7 mouse cellular contexts compared by ENCODE assay signal in the genomic region with DNA sequence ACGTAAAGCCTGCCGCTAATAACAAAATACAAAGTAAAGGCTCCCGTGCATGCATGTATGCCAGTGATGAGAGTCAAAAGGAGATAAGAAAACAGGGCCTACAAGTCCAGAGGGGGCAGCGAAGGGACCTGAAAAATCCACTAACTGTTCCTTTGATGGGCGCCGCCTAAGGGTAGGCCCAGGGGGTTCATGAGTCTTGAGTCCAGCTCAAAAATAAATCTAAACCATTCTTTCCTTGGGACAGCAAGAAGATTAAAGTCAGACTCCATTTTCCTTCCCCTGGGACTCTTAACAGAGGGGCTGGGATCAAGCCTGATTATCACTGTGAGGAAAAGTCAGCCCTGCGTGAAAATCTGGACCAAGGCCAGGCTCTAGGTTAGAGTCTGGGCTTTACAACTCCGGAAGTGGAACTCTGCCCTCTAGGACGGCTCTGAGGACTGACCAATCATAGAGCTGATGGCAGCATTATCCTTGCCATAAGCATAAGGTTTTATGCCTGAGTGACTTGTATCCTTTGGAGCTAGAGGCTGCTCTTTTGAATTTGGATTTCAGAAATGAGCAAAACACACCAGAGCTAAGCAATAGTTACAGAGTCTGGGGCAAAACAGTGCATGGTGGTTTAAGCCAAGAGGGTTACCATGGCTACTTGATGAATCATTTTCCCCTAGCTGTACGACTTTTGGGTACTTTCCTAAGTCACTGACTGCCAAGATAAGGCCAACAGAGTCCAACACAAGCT.
A peak's percentile ranks its signal among the peaks of the same experiment; 100 is the strongest.
DNase-seq lines count a peak whose midpoint lies in the region; ATAC-seq and TF ChIP-seq lines count a peak whose summit lies in the region.

No protein-coding gene starts in this region.

- peak overlapping the region; percentile 30; the same call in 1 of the 2 replicates for H3K27ac ChIP-seq in forebrain, postnatal 0 days (ENCODE audit: low read depth, low read length)
- peak overlapping the region; percentile 84 for H3K27ac ChIP-seq in limb, embryonic 15.5 days
- H3K27ac ChIP-seq in stomach, embryonic 15.5 days, result peak overlapping the region; percentile 58; the same call in 1 of the 2 replicates

- H3K9ac ChIP-seq in forebrain, postnatal 0 days, result no peak overlapping the region
- no peak overlapping the region for H3K9ac ChIP-seq in limb, embryonic 15.5 days
- no peak overlapping the region for H3K9ac ChIP-seq in stomach, embryonic 15.5 days

- TF ChIP-seq CTCF in forebrain, postnatal 0 days (IDR thresholded peaks at IDR 0.05; ENCODE audit: low read depth), result peak; percentile 13; the same call in 1 of the 2 replicates

- no peaks in the 10 kb centered on the region for H3K9me3 ChIP-seq in forebrain, postnatal 0 days (ENCODE audit: low read length)
- H3K9me3 ChIP-seq in limb, embryonic 15.5 days, result no peaks in the 10 kb centered on the region
- no peaks in the 10 kb centered on the region for H3K9me3 ChIP-seq in stomach, embryonic 15.5 days

- no peaks in the 10 kb centered on the region for H3K36me3 ChIP-seq in forebrain, postnatal 0 days (ENCODE audit: insufficient read depth)
- H3K36me3 ChIP-seq in limb, embryonic 15.5 days, result no peaks in the 10 kb centered on the region
- no peaks in the 10 kb centered on the region for H3K36me3 ChIP-seq in stomach, embryonic 15.5 days

- no peak overlapping the region for H3K4me2 ChIP-seq in forebrain, postnatal 0 days (ENCODE audit: low read depth)
- no peak overlapping the region for H3K4me2 ChIP-seq in limb, embryonic 15.5 days
- H3K4me2 ChIP-seq in stomach, embryonic 15.5 days, result no peak overlapping the region

- DNase-seq in 416B (ENCODE audit: low read depth) (peak; percentile 79), NIH3T3 (ENCODE audit: low read depth) (peak; percentile 93)
- peak; percentile 45 for DNase-seq in forebrain, postnatal 0 days
- DNase-seq in induced T-regulatory cell, adult 2 months (ENCODE audit: low read depth), result peak; percentile 74
- DNase-seq in spleen, postnatal 10 days (ENCODE audit: low spot score in 2 of 2), result no peak

- peak; percentile 65 for ATAC-seq in forebrain, postnatal 0 days
- ATAC-seq in limb, embryonic 15.5 days (ENCODE audit: insufficient number of reproducible peaks, low FRiP score, low TSS enrichment, low read depth), result peak; percentile 42
- peak; percentile 51 for ATAC-seq in stomach, embryonic 15.5 days (ENCODE audit: insufficient read depth, low FRiP score, low read depth)

- H3K27me3 ChIP-seq in forebrain, postnatal 0 days (ENCODE audit: insufficient read depth, low read length), result no peaks in the 10 kb centered on the region
- no peaks in the 10 kb centered on the region for H3K27me3 ChIP-seq in limb, embryonic 15.5 days
- no peaks in the 10 kb centered on the region for H3K27me3 ChIP-seq in stomach, embryonic 15.5 days (replicated peaks)

- no peak overlapping the region for H3K4me3 ChIP-seq in forebrain, postnatal 0 days (ENCODE audit: low read depth, low read length)
- H3K4me3 ChIP-seq in limb, embryonic 15.5 days, result no peak overlapping the region
- no peak overlapping the region for H3K4me3 ChIP-seq in stomach, embryonic 15.5 days (replicated peaks)

- peaks cover 13% of the 10 kb centered on the region for H3K4me1 ChIP-seq in forebrain, postnatal 0 days (ENCODE audit: insufficient read depth)
- peaks cover 54% of the 10 kb centered on the region for H3K4me1 ChIP-seq in limb, embryonic 15.5 days
- H3K4me1 ChIP-seq in stomach, embryonic 15.5 days, result no peaks in the 10 kb centered on the region

- WGBS in forebrain, postnatal 0 days, result 28% methylated on average over 10 of the region's 10 CpGs
- 38% methylated on average over 10 of the region's 10 CpGs for WGBS in limb, embryonic 15.5 days
- WGBS in stomach, embryonic 15.5 days, result 60% methylated on average over 10 of the region's 10 CpGs

Comparison
In these comparisons a context has a peak if more than half of its experiments do, and no peak if none do; other contexts are left out.
1. DNase-seq: peak in 416B (single experiment), NIH3T3 (single experiment), forebrain, postnatal 0 days (single experiment) and induced T-regulatory cell, adult 2 months (single experiment); none in spleen, postnatal 10 days (0 of 2).
2. H3K27ac ChIP-seq: peak in every context shown above with its lines; median percentile 84 in limb, embryonic 15.5 days; 58 in stomach, embryonic 15.5 days; 30 in forebrain, postnatal 0 days.
3. Peak in every context shown above with its lines, with median percentiles within 50 percentile points of each other: ATAC-seq.